Mouse (Mus musculus): ENCODE data around the gene Plxna2.

The Plxna2 gene

DNA sequence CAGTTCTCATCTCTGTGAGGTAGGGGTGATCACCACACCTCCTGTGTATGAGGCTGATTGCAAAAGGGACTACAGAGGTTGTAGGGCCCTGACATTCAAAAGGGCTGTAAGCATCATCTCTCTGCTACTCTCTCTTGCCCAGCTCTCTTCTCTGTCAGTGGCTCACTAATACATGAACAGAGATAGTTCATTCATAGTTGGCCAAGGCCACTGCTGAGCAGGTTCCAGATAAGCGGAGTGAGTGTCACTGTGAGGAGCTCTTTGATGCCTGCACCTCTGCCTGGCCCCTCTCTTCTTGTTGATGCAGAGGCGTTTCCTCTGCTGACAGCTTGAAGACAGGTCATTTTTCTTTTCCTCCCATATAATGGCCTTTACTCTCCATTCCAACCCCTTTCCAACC lies 62.1 kb downstream of the Plxna2 start:
- in situ Hi-C loops (cut with MboI; ENCODE audit: low pct_unique_long_range_greater_than_20kb in 1 of 2, low sequenced_read_pairs in 2 of 2, unreplicated experiment in 1 of 2) = no loop called here

DNA sequence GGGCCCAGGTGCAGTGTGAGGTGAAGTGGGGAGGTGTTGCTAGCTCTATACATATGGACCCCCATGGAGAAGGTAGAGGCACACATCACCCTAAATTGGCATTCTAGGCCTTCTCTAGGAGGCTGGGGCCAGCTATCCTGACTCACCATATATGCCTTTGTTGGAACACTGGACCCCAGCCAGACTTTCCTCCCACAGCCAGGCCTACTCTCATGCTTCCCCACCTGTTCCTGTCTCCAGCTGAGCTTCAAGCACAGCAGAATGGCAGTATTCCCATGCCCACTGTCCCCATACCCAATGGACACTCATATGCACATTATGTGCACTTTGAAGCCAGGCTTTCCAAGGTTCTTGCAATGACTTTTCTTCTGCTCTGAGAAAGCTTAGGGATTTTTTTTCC lies 64.0 kb downstream of the Plxna2 start:
- in situ Hi-C loops (cut with MboI; ENCODE audit: low pct_unique_long_range_greater_than_20kb in 1 of 2, low sequenced_read_pairs in 2 of 2, unreplicated experiment in 1 of 2) = no loop called here

DNA sequence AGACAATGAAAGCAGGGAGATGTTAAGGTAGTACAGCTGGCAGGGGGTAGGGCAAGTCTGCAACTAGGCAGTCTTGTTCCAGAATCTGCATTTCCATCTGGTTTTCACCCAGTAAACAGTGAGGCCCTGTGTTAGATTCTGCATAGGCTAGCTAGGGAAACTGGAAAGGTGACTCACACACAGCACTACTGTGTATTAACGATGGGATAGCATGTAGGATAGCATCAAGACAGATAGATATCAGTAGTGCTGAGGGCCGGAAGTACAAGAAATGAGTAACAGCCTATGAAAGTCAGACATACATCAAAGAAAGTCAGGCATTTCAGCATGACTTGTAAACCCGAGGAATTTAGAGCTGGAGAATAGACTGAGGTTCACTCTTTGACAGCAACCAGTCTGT lies 65.1 kb downstream of the Plxna2 start:
- in situ Hi-C loops (cut with MboI; ENCODE audit: low pct_unique_long_range_greater_than_20kb in 1 of 2, low sequenced_read_pairs in 2 of 2, unreplicated experiment in 1 of 2) = no loop called here

DNA sequence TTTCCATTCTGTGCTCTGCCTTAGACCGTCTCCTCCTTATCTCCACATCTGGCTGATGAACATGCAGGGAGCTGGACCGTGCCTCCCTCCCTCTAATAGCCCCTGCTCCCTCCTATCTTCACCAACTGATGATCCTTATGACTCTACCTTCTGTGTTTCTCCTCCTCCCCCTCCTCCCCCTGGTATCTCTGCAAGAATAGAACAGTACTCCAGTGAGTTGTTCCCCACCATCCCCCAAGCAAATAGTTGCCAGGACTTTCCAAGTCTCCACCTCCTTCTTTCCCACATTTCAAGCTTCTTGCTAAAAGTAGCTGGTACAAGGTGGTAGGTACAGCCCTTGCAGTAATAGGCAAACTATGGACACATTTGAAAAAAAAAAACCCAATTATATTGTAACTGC lies 67.9 kb downstream of the Plxna2 start:
- in situ Hi-C loops (cut with MboI; ENCODE audit: low pct_unique_long_range_greater_than_20kb in 1 of 2, low sequenced_read_pairs in 2 of 2, unreplicated experiment in 1 of 2) = no loop called here

DNA sequence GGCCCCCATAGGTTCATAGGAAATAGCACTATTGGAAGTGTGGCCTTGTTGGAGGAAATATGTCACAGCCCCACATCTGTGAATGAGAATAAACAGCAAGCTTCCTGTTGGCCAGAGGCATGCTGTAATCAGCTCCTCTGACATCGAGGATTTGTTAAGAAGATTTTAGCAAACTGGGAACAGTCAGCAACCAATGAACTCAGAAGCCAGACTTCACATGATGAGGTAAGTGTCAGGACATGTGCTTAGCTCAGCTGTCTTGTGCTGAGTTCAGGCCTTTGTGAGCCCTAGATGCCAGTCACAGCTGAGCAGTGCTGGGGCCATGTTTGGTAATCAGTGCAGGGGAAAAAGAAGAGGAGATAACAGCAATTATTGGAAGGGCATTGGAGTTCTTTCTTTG lies 69.7 kb downstream of the Plxna2 start:
- in situ Hi-C loops (cut with MboI; ENCODE audit: low pct_unique_long_range_greater_than_20kb in 1 of 2, low sequenced_read_pairs in 2 of 2, unreplicated experiment in 1 of 2) = no loop called here

- in situ Hi-C loops (cut with MboI; ENCODE audit: low pct_unique_long_range_greater_than_20kb in 1 of 2, low sequenced_read_pairs in 2 of 2, unreplicated experiment in 1 of 2) = no loop called here
Measured at GRCm38 (mm10) chr1:194688161-194688560, 70.1 kb downstream of the Plxna2 start.

GRCm38 (mm10) chr1:194693063-194693462 lies 75.0 kb downstream of the Plxna2 start:
- in situ Hi-C loops (cut with MboI; ENCODE audit: low pct_unique_long_range_greater_than_20kb in 1 of 2, low sequenced_read_pairs in 2 of 2, unreplicated experiment in 1 of 2) = no loop called here

- in situ Hi-C loops (cut with MboI; ENCODE audit: low pct_unique_long_range_greater_than_20kb in 1 of 2, low sequenced_read_pairs in 2 of 2, unreplicated experiment in 1 of 2) = no loop called here
Measured at GRCm38 (mm10) chr1:194693488-194693887, 75.5 kb downstream of the Plxna2 start.

- in situ Hi-C loops (cut with MboI; ENCODE audit: low pct_unique_long_range_greater_than_20kb in 1 of 2, low sequenced_read_pairs in 2 of 2, unreplicated experiment in 1 of 2) = no loop called here
Measured at GRCm38 (mm10) chr1:194694805-194695204, 76.8 kb downstream of the Plxna2 start.

GRCm38 (mm10) chr1:194697439-194697838 lies 79.4 kb downstream of the Plxna2 start:
- in situ Hi-C loops (cut with MboI; ENCODE audit: low pct_unique_long_range_greater_than_20kb in 1 of 2, low sequenced_read_pairs in 2 of 2, unreplicated experiment in 1 of 2) = no loop called here

DNA sequence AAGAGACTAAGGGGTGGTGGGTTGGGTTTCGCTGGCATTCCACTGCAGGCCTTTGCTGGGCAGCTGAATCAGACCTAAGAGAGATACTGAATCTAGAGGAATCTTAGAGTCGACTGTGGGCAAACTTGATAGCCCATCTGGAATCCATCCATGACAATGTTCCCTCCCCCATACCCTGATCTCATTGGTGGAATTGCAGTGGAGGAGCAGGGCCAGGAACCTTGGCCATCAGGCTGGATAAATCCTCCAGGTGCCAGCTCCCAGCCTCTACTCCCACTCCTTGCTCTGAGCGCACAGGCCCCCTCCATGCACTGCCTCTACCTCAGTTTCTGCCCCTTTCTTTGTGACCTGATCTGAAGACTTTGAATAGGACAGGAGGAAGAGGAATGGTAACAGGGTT lies 81.3 kb downstream of the Plxna2 start:
- in situ Hi-C loops (cut with MboI; ENCODE audit: low pct_unique_long_range_greater_than_20kb in 1 of 2, low sequenced_read_pairs in 2 of 2, unreplicated experiment in 1 of 2) = no loop called here

GRCm38 (mm10) chr1:194703235-194703634 lies 85.2 kb downstream of the Plxna2 start:
- in situ Hi-C loops (cut with MboI; ENCODE audit: low pct_unique_long_range_greater_than_20kb in 1 of 2, low sequenced_read_pairs in 2 of 2, unreplicated experiment in 1 of 2) = no loop called here

- in situ Hi-C loops (cut with MboI; ENCODE audit: low pct_unique_long_range_greater_than_20kb in 1 of 2, low sequenced_read_pairs in 2 of 2, unreplicated experiment in 1 of 2) = no loop called here
Measured at GRCm38 (mm10) chr1:194704171-194704855, 86.3 kb downstream of the Plxna2 start.

- in situ Hi-C loops (cut with MboI; ENCODE audit: low pct_unique_long_range_greater_than_20kb in 1 of 2, low sequenced_read_pairs in 2 of 2, unreplicated experiment in 1 of 2) = no loop called here
Measured at GRCm38 (mm10) chr1:194706566-194706965, 88.5 kb downstream of the Plxna2 start.

GRCm38 (mm10) chr1:194712373-194712772 lies 94.4 kb downstream of the Plxna2 start:
- in situ Hi-C loops (cut with MboI; ENCODE audit: low pct_unique_long_range_greater_than_20kb in 1 of 2, low sequenced_read_pairs in 2 of 2, unreplicated experiment in 1 of 2) = no loop called here

- in situ Hi-C loops (cut with MboI; ENCODE audit: low pct_unique_long_range_greater_than_20kb in 1 of 2, low sequenced_read_pairs in 2 of 2, unreplicated experiment in 1 of 2) = no loop called here
Measured at GRCm38 (mm10) chr1:194714138-194715031, 96.4 kb downstream of the Plxna2 start.

- in situ Hi-C loops (cut with MboI; ENCODE audit: low pct_unique_long_range_greater_than_20kb in 1 of 2, low sequenced_read_pairs in 2 of 2, unreplicated experiment in 1 of 2) = no loop called here
Measured at GRCm38 (mm10) chr1:194717451-194717874, 99.4 kb downstream of the Plxna2 start.

GRCm38 (mm10) chr1:194720406-194720805 lies 102.4 kb downstream of the Plxna2 start:
- in situ Hi-C loops (cut with MboI; ENCODE audit: low pct_unique_long_range_greater_than_20kb in 1 of 2, low sequenced_read_pairs in 2 of 2, unreplicated experiment in 1 of 2) = no loop called here

- in situ Hi-C loops (cut with MboI; ENCODE audit: low pct_unique_long_range_greater_than_20kb in 1 of 2, low sequenced_read_pairs in 2 of 2, unreplicated experiment in 1 of 2) = no loop called here
Measured at GRCm38 (mm10) chr1:194721260-194721659, 103.2 kb downstream of the Plxna2 start.

DNA sequence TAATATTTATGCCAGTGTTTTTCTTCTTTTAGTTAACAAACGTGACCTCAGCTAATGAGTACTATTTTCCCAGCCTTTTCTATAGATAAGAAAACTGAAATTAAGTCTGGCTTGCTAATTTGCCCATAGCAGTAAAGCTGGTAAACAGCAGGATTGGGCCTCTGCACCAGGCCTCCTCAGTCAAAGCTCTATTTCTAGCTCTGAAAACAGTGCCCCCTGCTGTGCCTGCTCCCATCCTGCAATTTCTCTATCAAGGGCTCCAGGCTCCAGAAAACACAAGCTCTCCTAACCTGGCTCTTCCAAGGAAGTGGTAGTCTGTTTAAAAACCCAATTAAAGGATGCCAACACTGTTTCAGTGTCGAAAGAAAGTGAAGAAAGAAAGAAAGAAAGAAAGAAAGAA lies 104.3 kb downstream of the Plxna2 start:
- in situ Hi-C loops (cut with MboI; ENCODE audit: low pct_unique_long_range_greater_than_20kb in 1 of 2, low sequenced_read_pairs in 2 of 2, unreplicated experiment in 1 of 2) = no loop called here
